Mouse (Mus musculus) MEL (cell line): ENCODE measurements around the gene Abhd11. TPM values are rescaled to one million over a fixed set of nuclear protein-coding genes. Genes with fewer than 3 reads are reported as not detected.
A peak's percentile ranks its signal among the peaks of the same experiment; 100 is the strongest.

Experiments used
- DNase-seq: peaks from one replicate; pipeline ENCODE4 v3.0.0; 2011; ENCODE audit warnings: low read depth, low spot score
- H3K27ac ChIP-seq: 2 replicates; pipeline ENCODE4 v1.5.1; 2012; ENCODE audit warnings: low read depth, mild to moderate bottlenecking, control low read depth, low read length, moderate library complexity; ENCODE audit not compliant: control insufficient read depth
- H3K27me3 ChIP-seq, 2 experiments: fragments of 150-350 bp in 1 of 2; sonication (generic) in 1 of 2; 2 replicates each; pipeline ENCODE4 v1.6.1; 2012; ENCODE audit warnings: low read length in 2 of 2, mild to moderate bottlenecking in 2 of 2, improper control_type of control experiment in 1 of 2, moderate library complexity in 1 of 2; ENCODE audit not compliant: insufficient read depth in 2 of 2, control insufficient read depth in 1 of 2
- H3K36me3 ChIP-seq, 2 experiments: 2 replicates each; pipeline ENCODE4 v1.6.1; 2012 to 2014; ENCODE audit warnings: low read length in 2 of 2, improper control_type of control experiment in 1 of 2, inconsistent platforms in 1 of 2, mild to moderate bottlenecking in 1 of 2; ENCODE audit not compliant: insufficient read depth in 2 of 2, control insufficient read depth in 1 of 2
- H3K4me1 ChIP-seq, 2 experiments: fragments of 150-350 bp in 1 of 2; sonication (generic) in 1 of 2; 2 replicates each; pipeline ENCODE4 v1.6.1; 2012; ENCODE audit warnings: low read length in 2 of 2, improper control_type of control experiment in 1 of 2, mild to moderate bottlenecking in 1 of 2; ENCODE audit not compliant: insufficient read depth in 2 of 2, control insufficient read depth in 1 of 2
- H3K4me3 ChIP-seq, 2 experiments: fragments of 150-350 bp in 1 of 2; sonication (generic) in 1 of 2; 2 replicates each; pipeline ENCODE4 v1.5.1; 2012; ENCODE audit warnings: low read depth in 2 of 2, low read length in 2 of 2, mild to moderate bottlenecking in 2 of 2, moderate library complexity in 2 of 2, control low read depth in 1 of 2, improper control_type of control experiment in 1 of 2; ENCODE audit not compliant: control insufficient read depth in 1 of 2, insufficient read depth in 1 of 2
- H3K79me2 ChIP-seq: 2 replicates; pipeline ENCODE4 v1.6.1; 2012; ENCODE audit warnings: mild to moderate bottlenecking, low read length, moderate library complexity; ENCODE audit not compliant: control insufficient read depth, poor library complexity, insufficient read depth
- H3K9ac ChIP-seq: 2 replicates; pipeline ENCODE4 v1.6.1; 2012; ENCODE audit warnings: low read depth, mild to moderate bottlenecking, control low read depth, low read length, moderate library complexity; ENCODE audit not compliant: control insufficient read depth, poor library complexity, severe bottlenecking
- H3K9me3 ChIP-seq: fragments of 150-350 bp; sonication (generic); replicated peaks from 2 replicates; pipeline ENCODE4 v1.6.1; 2012; ENCODE audit warnings: mild to moderate bottlenecking, low read length, improper control_type of control experiment, moderate library complexity; ENCODE audit not compliant: insufficient read depth
- CTCF ChIP-seq, 3 experiments: IDR thresholded peaks in 2 of 3; conservative IDR thresholded peaks in 1 of 3; 2 replicates each; pipeline ENCODE4 v1.5.1; 2011 to 2012; ENCODE audit warnings: low read length in 3 of 3, low read depth in 2 of 3, mild to moderate bottlenecking in 2 of 3, improper control_type of control experiment in 1 of 3, inconsistent platforms in 1 of 3, mixed read lengths in 1 of 3, moderate library complexity in 1 of 3; ENCODE audit not compliant: control insufficient read depth in 1 of 3, insufficient read depth in 1 of 3, poor library complexity in 1 of 3, severe bottlenecking in 1 of 3
- ELF1 ChIP-seq: IDR thresholded peaks from 2 replicates; pipeline ENCODE4 v1.6.1; 2014; ENCODE audit warnings: low read depth, mild to moderate bottlenecking, inconsistent platforms, low read length, improper control_type of control experiment, moderate library complexity
- EP300 ChIP-seq, 2 experiments: IDR thresholded peaks; 2 replicates each; pipeline ENCODE4 v1.6.1; 2011; ENCODE audit warnings: improper control_type of control experiment in 2 of 2, low read length in 2 of 2, low read depth in 1 of 2, mild to moderate bottlenecking in 1 of 2
- ETS1 ChIP-seq: IDR thresholded peaks from 2 replicates; pipeline ENCODE4 v1.6.1; 2012; ENCODE audit warnings: low read depth, mild to moderate bottlenecking, inconsistent platforms, low read length, improper control_type of control experiment, moderate library complexity
- GATA1 ChIP-seq: IDR thresholded peaks from 2 replicates; pipeline ENCODE4 v1.6.1; 2011; ENCODE audit warnings: low read depth, low read length, improper control_type of control experiment
- HCFC1 ChIP-seq: IDR thresholded peaks from 2 replicates; pipeline ENCODE4 v1.6.1; 2012; ENCODE audit warnings: low read depth, mild to moderate bottlenecking, inconsistent platforms, low read length, improper control_type of control experiment, moderate library complexity
- JUND ChIP-seq: IDR thresholded peaks from 2 replicates; pipeline ENCODE4 v1.6.1; 2011; ENCODE audit warnings: low read depth, mild to moderate bottlenecking, improper control_type of control experiment, low read length
- MXI1 ChIP-seq: IDR thresholded peaks from 2 replicates; pipeline ENCODE4 v1.6.1; 2011; ENCODE audit warnings: mild to moderate bottlenecking, low read depth, low read length, improper control_type of control experiment
- MYB ChIP-seq: IDR thresholded peaks from 2 replicates; pipeline ENCODE4 v1.6.1; 2011; ENCODE audit warnings: mild to moderate bottlenecking, low read depth, low read length, improper control_type of control experiment
- MYC ChIP-seq: IDR thresholded peaks from 2 replicates; pipeline ENCODE4 v1.6.1; 2011; ENCODE audit warnings: low read depth, mild to moderate bottlenecking, low read length, improper control_type of control experiment, moderate library complexity
- NELFE ChIP-seq: IDR thresholded peaks from 2 replicates; pipeline ENCODE4 v1.6.1; 2011; ENCODE audit warnings: low read depth, low read length, improper control_type of control experiment
- RCOR1 ChIP-seq: IDR thresholded peaks from 2 replicates; pipeline ENCODE4 v1.6.1; 2012; ENCODE audit warnings: low read depth, mild to moderate bottlenecking, inconsistent platforms, low read length, improper control_type of control experiment
- SIN3A ChIP-seq: IDR thresholded peaks from 2 replicates; pipeline ENCODE4 v1.6.1; 2012; ENCODE audit warnings: low read length, improper control_type of control experiment, inconsistent platforms
- SMC3 ChIP-seq: IDR thresholded peaks from 2 replicates; pipeline ENCODE4 v1.6.1; 2011; ENCODE audit warnings: low read depth, low read length, improper control_type of control experiment
- TAL1 ChIP-seq: IDR thresholded peaks from 2 replicates; pipeline ENCODE4 v1.6.1; 2012; ENCODE audit warnings: mild to moderate bottlenecking, inconsistent platforms, low read length, moderate library complexity, mixed read lengths
- TCF12 ChIP-seq: IDR thresholded peaks from 2 replicates; pipeline ENCODE4 v1.6.1; 2014; ENCODE audit warnings: low read depth, mild to moderate bottlenecking, inconsistent platforms, low read length, improper control_type of control experiment, moderate library complexity
- USF1 ChIP-seq: IDR thresholded peaks from 2 replicates; pipeline ENCODE4 v1.6.1; 2014; ENCODE audit warnings: low read depth, mild to moderate bottlenecking, inconsistent platforms, low read length, improper control_type of control experiment, moderate library complexity
- USF2 ChIP-seq, 2 experiments: IDR thresholded peaks; 2 replicates each; pipeline ENCODE4 v1.6.1; 2011 to 2012; ENCODE audit warnings: improper control_type of control experiment in 2 of 2, low read length in 2 of 2, borderline replicate concordance in 1 of 2, inconsistent platforms in 1 of 2, low read depth in 1 of 2, mild to moderate bottlenecking in 1 of 2; ENCODE audit not compliant: insufficient read depth in 1 of 2
- ZMIZ1 ChIP-seq: IDR thresholded peaks from 2 replicates; pipeline ENCODE4 v1.6.1; 2012; ENCODE audit warnings: low read depth, mild to moderate bottlenecking, inconsistent platforms, low read length, improper control_type of control experiment, moderate library complexity
- polyA plus RNA-seq, 2 experiments: library from polyadenylated mRNA; stranded (reverse) in 1 of 2; unstranded in 1 of 2; fragments of >175 nt in 1 of 2; fragments of >200 nt in 1 of 2; gene quantifications; 2 replicates each; pipeline versions ENCODE4 v1.2.1 to v1.2.4; 2012; ENCODE audit warnings: low replicate concordance in 2 of 2, low read depth in 1 of 2; ENCODE audit not compliant: insufficient read length in 2 of 2, insufficient read depth in 1 of 2, missing spikeins in 1 of 2
- total RNA-seq: library from RNA; depleted of rRNA; stranded (reverse); fragments of 300-350 nt; gene quantifications from 2 replicates; pipeline ENCODE4 v1.2.3, GENCODE M21; 2012

The Abhd11 gene
- total and polyA plus RNA-seq, 3 experiments: 51.7 to 55.9 TPM; not detected in 1

DNA sequence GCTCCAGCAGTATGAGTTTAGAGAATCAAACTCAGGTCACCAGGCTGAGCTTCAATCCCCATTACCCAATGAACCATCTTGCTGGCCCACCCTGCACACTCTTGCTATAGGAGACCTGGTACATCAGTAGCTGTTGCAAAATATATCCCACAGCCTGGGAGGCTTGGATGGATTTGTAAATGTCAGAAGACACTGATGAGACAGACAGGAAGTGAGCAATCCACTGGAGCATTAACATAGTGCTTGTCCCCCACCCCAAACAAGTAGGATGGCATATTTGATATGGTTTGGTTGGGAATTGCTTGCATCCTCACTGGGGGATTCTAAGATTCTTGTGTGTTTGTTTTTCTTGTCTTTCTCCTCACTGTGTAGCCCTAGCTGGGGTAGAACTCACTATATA, 35.9 kb upstream of the Abhd11 start:
- Histone ChIP-seq H3K4me1 (peaks cover 10 to 43% of the 10 kb centered on the region in 2 experiments), H3K27me3 (no peaks in the 10 kb centered on the region), H3K9me3 (no peaks in the 10 kb centered on the region), H3K36me3 (peaks cover 0 to 33% of the 10 kb centered on the region in 2 experiments; a peak in 2 of 4 replicates), H3K79me2 (0 out of 2 replicates have a peak, but pooled peaks cover 2% of the 10 kb centered on the region), H3K9ac (peak overlapping the region; percentile 45), H3K4me3 (peak overlapping the region; percentile 45 to 56), H3K27ac (peak overlapping the region; percentile 91)
- peak; percentile 17; the same call in 1 of the 2 replicates for TF ChIP-seq MXI1
- TF ChIP-seq MYB: no peak
- peak; percentile 49; the same call in 1 of the 2 replicates for TF ChIP-seq SIN3A
- TF ChIP-seq ETS1: peak; percentile 55; the same call in 1 of the 2 replicates
- peak; percentile 74 for DNase-seq

DNA sequence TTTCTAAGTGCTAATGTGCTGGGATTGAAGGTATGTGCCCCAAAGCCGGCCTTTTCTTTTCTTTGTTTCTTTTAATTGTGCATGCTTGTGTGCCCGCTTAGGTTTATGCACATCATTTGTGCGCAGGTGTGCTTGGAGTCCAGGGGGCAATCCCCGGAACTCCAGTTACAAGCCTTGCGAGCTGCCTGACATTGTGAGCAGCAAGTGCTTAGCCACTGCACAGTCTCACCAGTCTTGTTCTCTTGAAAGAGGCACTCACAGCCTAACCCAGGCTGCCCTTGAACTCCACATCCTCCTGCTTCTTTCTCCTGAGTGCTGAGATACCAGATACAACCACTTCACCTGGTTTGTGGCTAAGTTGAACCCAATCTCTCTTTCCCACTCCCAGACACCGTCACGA, 35.4 kb upstream of the Abhd11 start:
- peaks cover 10 to 43% of the 10 kb centered on the region in 2 experiments for H3K4me1 ChIP-seq
- H3K79me2 ChIP-seq: 0 out of 2 replicates have a peak, but pooled peaks cover 2% of the 10 kb centered on the region
- no peaks in the 10 kb centered on the region for H3K9me3 ChIP-seq
- TF ChIP-seq ELF1: no peak
- no peak for TF ChIP-seq HCFC1
- no peak for TF ChIP-seq USF2 (IDR thresholded peaks at IDR 0.05; ENCODE audit: borderline replicate concordance in 1 of 2, insufficient read depth in 1 of 2, low read depth in 1 of 2, low read length in 2 of 2)
- no peak for TF ChIP-seq JUND
- TF ChIP-seq ETS1: no peak
- TF ChIP-seq RCOR1: no peak
- no peak for TF ChIP-seq EP300 (IDR thresholded peaks at IDR 0.05; ENCODE audit: low read depth in 1 of 2, low read length in 2 of 2)
- TF ChIP-seq GATA1: no peak
- TF ChIP-seq TAL1: no peak
- TF ChIP-seq CTCF (IDR thresholded peaks at IDR 0.05 in 2 of 3, conservative IDR thresholded peaks at IDR 0.05 in 1 of 3; ENCODE audit: control insufficient read depth in 1 of 3, insufficient read depth in 1 of 3, low read depth in 2 of 3, low read length in 3 of 3, poor library complexity in 1 of 3, severe bottlenecking in 1 of 3): no peak
- TF ChIP-seq MYB: no peak
- no peak for TF ChIP-seq NELFE
- no peak for TF ChIP-seq MXI1
- TF ChIP-seq USF1: no peak
- no peak for TF ChIP-seq TCF12
- TF ChIP-seq ZMIZ1: no peak
- no peak for TF ChIP-seq MYC
- no peak for TF ChIP-seq SMC3
- no peaks in the 10 kb centered on the region for H3K27me3 ChIP-seq
- peaks cover 0 to 35% of the 10 kb centered on the region in 2 experiments; a peak in 2 of 4 replicates for H3K36me3 ChIP-seq
- H3K27ac ChIP-seq: peak overlapping the region; percentile 91
- peak overlapping the region; percentile 45 to 56 for H3K4me3 ChIP-seq
- H3K9ac ChIP-seq: peak overlapping the region; percentile 45
- peak; percentile 63 for DNase-seq
